Mouse (Mus musculus) liver, embryonic 14.5 days (tissue): ENCODE measurements at regions not wholly inside any gene's neighbourhood (a gene's known extent, or its start where the extent isn't known, plus 50 kb on each side); places are given as distances from the start of the nearest gene placed in this dataset.

Experiments used
- CTCF ChIP-seq: IDR thresholded peaks from 2 replicates; pipeline ENCODE4 v1.5.1; 2016; ENCODE audit warnings: antibody characterized with exemption, low read depth, control low read depth
- EP300 ChIP-seq: IDR thresholded peaks from 2 replicates; pipeline ENCODE4 v1.6.1; 2016; ENCODE audit warnings: antibody characterized with exemption, low read depth

- no peak for TF ChIP-seq EP300
- TF ChIP-seq CTCF, result no peak
Measured at GRCm38 (mm10) chr8:126735488-126736440, 142.0 kb upstream of the Irf2bp2 start.
